Mouse (Mus musculus) 416B (cell line): ENCODE data around the gene Rab6b.
A peak's percentile ranks its signal among the peaks of the same experiment; 100 is the strongest.
"Not testable (repeated sequence)": the region's sequence is repeated elsewhere in the genome, so short reads cannot be mapped to it uniquely, and the experiment has no call there.

Experiments used
- DNase-seq: peaks from one replicate; pipeline ENCODE4 v3.0.0; 2011; ENCODE audit warnings: low read depth

The Rab6b gene

DNA sequence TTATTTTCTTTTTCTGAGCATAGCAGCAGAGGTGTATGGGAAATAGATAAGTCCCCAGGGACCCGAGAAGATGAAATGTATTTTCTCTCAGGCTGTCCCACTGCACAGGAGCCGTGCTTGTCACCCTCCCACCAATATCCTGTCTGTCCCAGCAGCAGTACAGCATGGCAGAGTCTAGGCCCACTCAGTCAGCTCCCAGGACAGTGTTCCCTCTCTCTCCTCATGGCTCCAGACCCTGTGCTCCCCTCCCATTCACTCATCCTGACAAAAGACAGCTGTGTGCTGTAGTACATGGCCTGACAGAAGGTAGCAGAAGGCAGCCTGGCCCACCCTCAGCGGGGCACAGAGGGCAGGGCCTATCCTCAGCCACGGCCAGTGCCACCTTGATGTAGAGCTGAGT, 32.3 kb downstream of the Rab6b start:
- no peak for DNase-seq

- no peak for DNase-seq
These were observed 33.8 kb downstream of the Rab6b start for GRCm38 (mm10) chr9:103145351-103145750.

GRCm38 (mm10) chr9:103146257-103146656, 34.7 kb downstream of the Rab6b start:
- DNase-seq: no peak

- no peak for DNase-seq
These were observed 35.1 kb downstream of the Rab6b start for GRCm38 (mm10) chr9:103146703-103147102.

DNA sequence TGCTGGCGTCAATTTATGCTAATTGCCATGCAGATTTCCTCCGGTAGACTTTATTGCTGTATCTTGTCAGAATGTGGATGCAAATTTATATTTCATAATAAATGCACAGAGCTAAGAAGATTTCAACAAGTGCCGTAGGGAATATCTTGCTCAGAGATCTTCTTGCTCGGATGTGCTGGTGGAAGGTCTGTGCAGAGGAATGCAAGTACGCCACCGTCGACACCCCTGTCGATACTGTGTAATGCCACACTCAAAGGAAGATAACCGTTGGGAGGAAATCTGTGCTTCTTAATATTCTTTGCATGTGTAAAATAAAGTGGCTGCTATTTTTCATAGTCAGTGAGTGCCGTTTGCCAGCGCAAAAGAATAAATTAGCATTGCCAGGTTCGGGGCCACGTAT, 35.5 kb downstream of the Rab6b start:
- DNase-seq: no peak

DNA sequence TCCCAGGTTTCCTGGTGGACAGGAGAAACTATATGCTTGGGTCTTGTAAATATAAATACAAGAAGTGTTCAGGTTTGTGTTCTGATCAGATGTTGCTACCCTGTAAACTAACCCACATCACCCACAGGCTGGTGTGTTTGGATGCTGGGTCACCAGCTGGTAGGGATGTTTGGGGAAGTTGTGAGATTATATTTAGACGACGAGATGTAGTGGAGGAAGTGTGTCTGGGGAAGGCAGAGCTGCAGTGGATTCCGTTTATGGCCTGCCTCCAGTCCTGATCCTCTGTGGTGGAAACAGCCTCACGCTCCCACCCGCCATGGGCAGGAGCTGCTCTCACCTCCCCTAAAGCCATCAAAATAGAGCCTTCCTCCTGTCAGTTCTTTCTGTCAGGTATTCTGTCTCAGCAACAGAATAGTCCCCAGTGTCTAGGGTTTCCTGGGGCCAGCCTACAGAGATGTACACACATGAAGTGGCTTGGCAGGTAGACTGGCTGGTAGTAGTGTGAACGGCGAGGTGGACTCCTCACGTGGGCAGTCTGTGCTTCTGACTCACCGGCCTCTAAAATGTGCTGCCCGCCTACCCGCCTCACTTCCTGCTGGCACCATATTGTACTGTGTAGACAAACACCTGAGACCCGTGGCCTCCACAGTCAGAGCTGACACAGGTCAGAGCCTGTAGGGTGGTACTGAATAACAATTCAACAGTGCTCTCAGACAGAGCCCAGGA, 37.6 kb downstream of the Rab6b start:
- no peak for DNase-seq

GRCm38 (mm10) chr9:103153286-103153685, 41.7 kb downstream of the Rab6b start:
- no peak for DNase-seq

GRCm38 (mm10) chr9:103154568-103154967, 43.0 kb downstream of the Rab6b start:
- peak; percentile 23 for DNase-seq

- not testable (repeated sequence) for DNase-seq
These were observed 43.6 kb downstream of the Rab6b start for GRCm38 (mm10) chr9:103155158-103155557.

GRCm38 (mm10) chr9:103163806-103164205, 52.2 kb downstream of the Rab6b start:
- no peak for DNase-seq

- DNase-seq: no peak
These were observed 56.5 kb downstream of the Rab6b start for GRCm38 (mm10) chr9:103168046-103168445.

DNA sequence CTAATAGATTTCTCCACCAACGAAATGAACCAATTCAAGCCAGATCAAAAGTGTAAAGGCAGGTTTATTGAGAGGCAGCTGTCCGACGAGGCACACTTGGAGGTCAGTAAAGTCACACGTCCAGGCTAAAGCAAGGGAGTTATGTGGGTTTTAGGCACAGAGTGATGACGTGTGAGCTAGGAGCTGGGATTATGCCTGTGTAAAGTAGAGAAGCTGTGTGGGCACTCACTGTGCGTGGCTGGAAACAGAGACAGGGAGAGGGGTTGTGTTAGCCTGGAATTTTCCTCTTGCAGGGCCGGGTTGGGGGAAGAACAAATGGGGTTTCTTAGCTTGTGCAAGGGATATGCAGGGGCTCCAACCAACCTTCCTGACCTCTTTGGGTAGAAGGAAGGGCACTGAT, 57.2 kb downstream of the Rab6b start:
- DNase-seq: no peak

GRCm38 (mm10) chr9:103174771-103175519, 63.4 kb downstream of the Rab6b start:
- DNase-seq: peak; percentile 51

- peak; percentile 41 for DNase-seq
These were observed 64.1 kb downstream of the Rab6b start for GRCm38 (mm10) chr9:103175692-103176091.

- DNase-seq: no peak
These were observed 68.7 kb downstream of the Rab6b start for GRCm38 (mm10) chr9:103180303-103180702.

DNA sequence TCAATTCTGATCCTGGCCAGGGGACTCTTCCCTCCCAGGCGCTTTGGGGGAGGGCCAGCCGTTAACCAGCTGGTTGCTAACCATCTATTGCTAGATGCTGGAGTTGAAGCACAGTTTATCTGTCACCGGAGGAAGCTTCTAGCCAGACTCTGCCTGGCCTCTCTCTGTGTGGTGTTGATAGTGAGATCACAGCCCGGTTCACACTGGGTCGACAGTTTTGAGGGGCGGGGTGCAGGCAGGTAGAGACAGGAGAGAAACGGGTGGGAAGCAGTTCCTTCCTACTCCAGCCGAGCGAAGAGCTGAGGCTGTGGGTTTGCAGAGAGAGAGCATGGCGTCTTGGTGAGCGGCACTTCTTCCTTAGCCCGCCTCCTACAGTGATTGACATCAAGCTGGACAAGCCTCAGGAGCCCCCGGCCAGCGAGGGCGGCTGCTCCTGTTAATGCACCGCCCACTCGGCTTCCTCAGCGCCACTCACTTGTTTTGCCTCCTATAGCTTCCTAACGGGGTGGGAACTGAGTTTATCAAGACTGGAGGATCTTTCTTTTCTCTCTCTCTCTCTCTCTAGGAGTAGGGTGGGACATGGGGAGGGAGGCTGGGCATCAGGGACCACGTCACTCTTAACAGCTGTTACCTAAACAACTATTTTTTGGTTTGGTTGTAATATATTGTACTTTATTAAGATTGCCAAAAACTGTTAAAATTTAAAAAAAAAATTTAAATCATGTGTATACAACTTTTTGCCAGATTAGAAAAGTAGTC, 69.4 kb downstream of the Rab6b start:
- peak; percentile 62 for DNase-seq

- no peak for DNase-seq
These were observed 70.3 kb downstream of the Rab6b start for GRCm38 (mm10) chr9:103181886-103182285.

DNA sequence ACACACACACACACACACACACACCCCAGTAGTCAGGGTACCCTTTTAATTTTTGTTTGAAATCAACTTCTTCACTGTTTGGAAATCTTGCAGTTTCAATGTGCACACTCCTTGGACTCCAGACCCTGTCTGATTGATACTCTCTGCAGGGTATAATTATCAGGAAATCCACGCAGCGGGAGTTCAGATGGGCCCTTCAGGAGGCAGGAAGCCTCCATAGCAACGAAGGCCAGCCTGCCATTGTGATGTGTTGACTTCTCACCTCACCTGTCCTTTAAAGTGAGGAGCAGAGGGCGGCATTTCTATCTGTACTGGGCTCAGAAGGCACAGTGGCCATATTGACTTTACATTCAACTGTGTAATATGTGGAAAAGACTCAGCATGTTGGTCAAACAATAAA, 73.3 kb downstream of the Rab6b start:
- no peak for DNase-seq

GRCm38 (mm10) chr9:103185946-103186345, 74.4 kb downstream of the Rab6b start:
- DNase-seq: no peak

DNA sequence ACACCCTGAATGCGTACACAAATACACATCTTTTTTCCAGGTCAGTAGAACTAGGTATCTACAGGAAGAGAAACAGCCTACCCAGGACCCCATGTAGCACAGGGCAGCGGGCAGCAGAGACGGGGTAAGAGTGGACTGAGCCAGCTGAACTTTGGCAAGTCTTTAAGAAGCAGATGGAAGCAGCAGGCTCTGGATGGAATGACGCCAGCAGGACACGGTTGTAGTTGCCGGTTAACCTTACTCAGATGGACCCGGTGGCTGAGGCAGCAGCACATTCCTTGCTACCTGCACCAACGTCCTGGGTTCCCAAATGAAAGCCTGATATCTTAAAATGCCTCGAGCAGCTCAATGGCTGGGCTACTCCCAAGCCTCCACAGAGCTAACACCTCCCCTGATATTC, 75.2 kb downstream of the Rab6b start:
- DNase-seq: no peak

GRCm38 (mm10) chr9:103188416-103188815, 76.8 kb downstream of the Rab6b start:
- no peak for DNase-seq

DNA sequence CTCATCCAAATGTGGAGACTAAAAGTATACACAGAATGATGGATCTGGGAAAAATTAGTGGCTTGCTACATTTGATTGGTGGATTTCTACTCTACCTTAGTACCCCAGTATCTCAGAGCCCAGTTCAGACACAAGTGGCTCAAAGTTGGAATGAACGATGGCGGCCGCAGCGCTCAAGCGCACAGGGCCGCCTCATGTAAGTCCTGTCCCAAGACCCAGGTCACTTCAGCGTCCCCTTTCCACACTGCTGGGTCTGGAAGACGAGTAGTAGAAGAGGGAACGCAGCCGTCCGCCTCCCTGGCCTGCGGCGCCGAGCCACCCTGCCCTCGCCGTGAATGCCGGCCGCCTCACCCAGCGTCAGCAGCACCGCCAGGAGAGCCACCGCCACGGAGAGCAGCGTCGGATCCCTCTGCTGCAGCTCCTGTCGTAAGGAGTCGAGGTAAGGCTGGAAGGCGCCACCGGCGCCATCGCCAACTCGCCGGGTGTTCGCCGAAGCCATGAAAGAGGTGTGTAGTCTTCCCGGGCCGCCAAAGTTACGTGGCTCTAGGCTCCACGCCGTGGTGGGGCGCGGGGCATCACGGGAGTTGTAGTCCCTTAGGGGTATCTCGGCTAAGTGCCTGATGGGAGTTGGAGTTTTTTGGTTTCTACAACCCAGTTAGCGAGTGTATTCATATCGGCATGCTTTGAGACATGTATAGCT, 90.1 kb downstream of the Rab6b start, which contains the start of gene Srprb:
Gene Srprb, minus strand, starts transcription at position 577 of the 700 bp plus-strand sequence.
- peak; percentile 90 for DNase-seq
